Mouse (Mus musculus) hindbrain, embryonic 16.5 days (tissue): ENCODE results near the gene Wdr31. TPM values are rescaled to one million over a fixed set of nuclear protein-coding genes. Genes with fewer than 3 reads are reported as not detected.

Experiments
- ATAC-seq: fragments of 200-750 bp; cut with Nextera tagmentation; 2 replicates; pipeline ENCODE4 v1.8.0; 2017; ENCODE audit warnings: moderate TSS enrichment, moderate library complexity
- H3K27ac ChIP-seq: fragments of 300-500 bp; sonication (generic); 2 replicates; pipeline ENCODE4 v1.5.1; 2014; ENCODE audit warnings: low read depth, mild to moderate bottlenecking, control low read depth, low read length, moderate library complexity
- H3K27me3 ChIP-seq: fragments of 300-500 bp; sonication (generic); replicated peaks from 2 replicates; pipeline ENCODE4 v1.6.1; 2014; ENCODE audit warnings: low read length; ENCODE audit not compliant: control insufficient read depth, insufficient read depth
- H3K36me3 ChIP-seq: fragments of 300-500 bp; sonication (generic); 2 replicates; pipeline ENCODE4 v1.6.1; 2014; ENCODE audit warnings: mild to moderate bottlenecking, low read length, moderate library complexity, mixed read lengths; ENCODE audit not compliant: control insufficient read depth, insufficient read depth
- H3K4me1 ChIP-seq: fragments of 300-500 bp; sonication (generic); 2 replicates; pipeline ENCODE4 v1.6.1; 2014; ENCODE audit warnings: low read depth, low read length; ENCODE audit not compliant: control insufficient read depth, insufficient read depth
- H3K4me2 ChIP-seq: fragments of 300-500 bp; sonication (generic); 2 replicates; pipeline ENCODE4 v1.6.1; 2014; ENCODE audit warnings: mild to moderate bottlenecking, low read length, control low read depth, moderate library complexity
- H3K4me3 ChIP-seq: fragments of 300-500 bp; sonication (generic); 2 replicates; pipeline ENCODE4 v1.5.1; 2014; ENCODE audit warnings: mild to moderate bottlenecking, low read length, control low read depth, moderate library complexity
- H3K9ac ChIP-seq: fragments of 300-500 bp; sonication (generic); 2 replicates; pipeline ENCODE4 v1.6.1; 2014; ENCODE audit warnings: low read depth, mild to moderate bottlenecking, control low read depth, low read length, moderate library complexity
- H3K9me3 ChIP-seq: fragments of 300-500 bp; sonication (generic); 2 replicates; pipeline ENCODE4 v1.6.1; 2014; ENCODE audit warnings: mild to moderate bottlenecking, low read length, moderate library complexity; ENCODE audit not compliant: control insufficient read depth
- WGBS: fragments of 180-500 bp; shearing (Covaris S2); extraction: QIAGEN DNeasy Blood & Tissue Kit; methylation state at CpG from one replicate; pipeline ENCODE4 v1.1.7; 2014; 5-methylcytosine and 5-hydroxymethylcytosine counted together
- polyA plus RNA-seq: library from polyadenylated mRNA; unstranded; fragments of >200 nt; fragmentation: Nextera tagmentation; extraction: Ambion mirVana; gene quantifications from 2 replicates; pipeline ENCODE4 v1.2.1, GENCODE M21; 2015

The Wdr31 gene
- polyA plus RNA-seq, 1 experiment from 2014 or later: 16.0 TPM

DNA sequence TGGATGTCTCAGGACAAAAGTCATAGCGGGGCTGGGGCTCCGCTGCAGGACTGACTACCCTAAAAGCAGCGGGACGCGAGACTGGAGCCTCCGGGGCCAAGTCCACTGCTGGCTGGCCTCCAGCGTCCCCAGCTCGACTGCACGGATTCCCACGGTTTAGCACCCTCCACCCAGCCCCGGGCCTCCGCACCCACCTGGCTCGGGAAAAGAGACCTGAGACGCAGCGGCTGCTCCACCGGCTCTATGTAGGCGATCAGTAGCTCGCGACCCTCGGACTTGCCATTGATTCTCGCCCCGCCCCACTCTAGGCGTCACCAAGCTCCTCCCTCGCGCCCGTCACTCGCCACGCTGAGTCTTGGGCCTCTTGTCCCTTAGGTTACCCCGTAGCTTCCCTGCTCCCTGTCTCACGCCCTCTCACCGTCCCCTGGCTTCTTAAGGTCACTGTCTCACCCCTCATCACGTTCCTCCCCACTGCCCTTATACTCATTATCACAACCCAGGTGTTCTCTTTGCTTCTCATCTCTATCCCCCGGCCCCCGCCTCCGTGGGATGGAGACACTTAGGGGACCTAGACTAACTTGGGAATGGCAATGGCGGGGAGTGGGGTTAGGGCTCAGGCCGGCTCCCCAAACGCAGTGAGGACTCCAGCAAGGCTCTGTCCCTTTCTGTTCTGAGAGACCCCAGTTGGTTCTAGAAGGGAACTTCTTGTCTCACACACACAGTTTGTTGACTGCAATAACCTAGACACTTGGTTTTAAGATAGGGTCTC is 31.5 kb upstream of the Wdr31 start:
- Histone ChIP-seq H3K4me1 (peaks cover 12% of the 10 kb centered on the region), H3K4me3 (peak overlapping the region; percentile 82), H3K27me3 (no peaks in the 10 kb centered on the region), H3K36me3 (peaks cover 17% of the 10 kb centered on the region), H3K27ac (peak overlapping the region; percentile 68), H3K4me2 (peak overlapping the region; percentile 77), H3K9me3 (no peaks in the 10 kb centered on the region), H3K9ac (peak overlapping the region; percentile 88)
- peak; percentile 96 for ATAC-seq
- WGBS: 1% methylated on average over 38 of the region's 38 CpGs

DNA sequence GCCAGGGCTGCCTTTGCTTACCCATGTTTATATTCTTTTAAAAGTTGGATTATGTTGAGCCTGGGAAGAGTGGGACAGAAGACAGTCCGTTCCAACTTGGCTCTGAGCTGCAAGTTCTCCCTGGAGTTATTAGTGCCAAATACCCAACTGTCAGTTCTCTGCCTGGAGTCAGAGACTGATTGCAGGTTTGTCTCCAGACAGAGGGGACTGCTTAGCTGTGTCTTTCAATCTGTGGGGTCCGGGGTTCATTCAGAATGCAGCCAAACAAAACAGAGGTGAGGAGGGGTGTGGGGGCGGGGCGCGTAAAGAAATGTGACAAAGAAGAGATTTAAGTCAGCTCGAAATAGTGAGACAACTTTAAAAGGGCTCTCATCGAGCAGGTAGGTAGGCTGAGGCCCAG is 30.8 kb upstream of the Wdr31 start:
- H3K9ac ChIP-seq: peak overlapping the region; percentile 88
- peak; percentile 15 for ATAC-seq
- peaks cover 12% of the 10 kb centered on the region for H3K4me1 ChIP-seq

DNA sequence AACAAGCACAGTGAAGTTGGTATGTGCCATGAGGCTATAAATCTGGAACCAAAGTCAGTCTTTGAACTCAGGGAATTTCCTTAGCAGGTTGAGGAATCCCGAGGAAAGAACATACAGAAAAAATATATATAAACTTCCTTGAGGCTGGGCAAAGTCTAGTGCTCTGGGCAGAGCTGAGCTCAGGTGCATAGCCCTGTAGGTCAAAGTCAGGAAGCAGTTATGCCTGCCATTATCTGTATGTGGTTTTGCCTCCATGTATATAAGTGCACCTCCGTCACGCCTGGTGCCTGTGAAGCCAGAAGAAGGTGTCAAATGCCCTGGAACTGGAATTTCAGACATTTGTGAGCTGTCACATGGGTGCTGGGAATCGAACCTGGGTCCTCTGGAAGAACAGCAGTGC is 30.1 kb upstream of the Wdr31 start:
- Histone ChIP-seq H3K4me1 (peaks cover 12% of the 10 kb centered on the region), H3K9ac (no peak overlapping the region), H3K27ac (no peak overlapping the region), H3K9me3 (no peaks in the 10 kb centered on the region), H3K27me3 (no peaks in the 10 kb centered on the region), H3K4me2 (no peak overlapping the region), H3K36me3 (peaks cover 17% of the 10 kb centered on the region), H3K4me3 (no peak overlapping the region)
- WGBS: 86% methylated on average over 4 of the region's 4 CpGs
- ATAC-seq: no peak

More for the DNA sequence above, 30.8 kb upstream of the Wdr31 start:
- Histone ChIP-seq H3K27me3 (no peaks in the 10 kb centered on the region), H3K27ac (peak overlapping the region; percentile 68), H3K4me3 (peak overlapping the region; percentile 82), H3K9me3 (no peaks in the 10 kb centered on the region), H3K36me3 (peaks cover 17% of the 10 kb centered on the region), H3K4me2 (peak overlapping the region; percentile 77)
- WGBS: 0% methylated on average over 7 of the region's 7 CpGs

DNA sequence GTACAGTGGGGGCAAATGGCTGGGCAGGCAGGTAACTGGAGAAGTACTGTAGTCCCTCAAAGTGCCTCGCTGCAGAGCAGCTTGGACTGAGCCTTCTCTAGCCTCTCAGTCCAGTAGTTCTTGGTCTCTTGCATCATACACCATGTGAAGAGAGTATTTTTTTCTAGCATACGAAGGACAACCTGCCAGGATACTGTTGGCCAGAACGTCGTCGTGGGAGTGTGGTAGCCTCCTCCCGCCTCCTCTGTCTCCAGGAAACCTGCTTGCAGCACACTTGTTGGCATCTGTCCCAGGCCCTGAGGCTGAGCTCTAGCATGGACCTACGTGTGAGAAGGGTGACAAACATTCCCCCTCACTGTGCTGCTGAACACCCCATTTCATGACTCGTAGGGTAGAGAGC is 26.1 kb upstream of the Wdr31 start:
- Histone ChIP-seq H3K36me3 (peaks cover 17% of the 10 kb centered on the region), H3K27me3 (no peaks in the 10 kb centered on the region), H3K4me3 (no peak overlapping the region), H3K9ac (no peak overlapping the region), H3K27ac (no peak overlapping the region), H3K4me1 (peaks cover 10% of the 10 kb centered on the region), H3K9me3 (no peaks in the 10 kb centered on the region), H3K4me2 (no peak overlapping the region)
- WGBS: 67% methylated on average over 8 of the region's 8 CpGs
- peak; percentile 31; the same call in 1 of the 2 replicates for ATAC-seq

DNA sequence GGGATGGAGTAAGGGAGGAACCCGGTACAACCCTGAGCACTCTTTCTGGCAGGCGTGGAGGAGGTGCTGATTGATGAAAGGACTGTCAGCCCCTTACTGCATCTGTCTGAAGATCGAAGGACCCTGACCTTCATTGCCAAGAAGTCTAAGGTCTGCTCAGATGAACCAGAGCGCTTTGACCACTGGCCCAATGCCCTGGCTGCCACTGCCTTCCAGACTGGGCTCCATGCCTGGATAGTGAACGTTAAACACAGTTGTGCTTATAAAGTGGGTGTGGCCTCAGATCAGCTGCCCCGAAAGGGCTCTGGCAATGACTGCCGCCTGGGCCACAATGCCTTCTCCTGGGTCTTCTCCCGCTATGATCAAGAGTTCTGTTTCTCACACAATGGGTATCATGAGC is 25.2 kb upstream of the Wdr31 start:
- WGBS: 77% methylated on average over 8 of the region's 8 CpGs
- H3K36me3 ChIP-seq: peaks cover 17% of the 10 kb centered on the region
- H3K27ac ChIP-seq: no peak overlapping the region
- H3K27me3 ChIP-seq: no peaks in the 10 kb centered on the region
- no peak overlapping the region for H3K4me3 ChIP-seq
- no peak overlapping the region for H3K4me2 ChIP-seq
- no peak for ATAC-seq
- H3K9ac ChIP-seq: no peak overlapping the region
- H3K9me3 ChIP-seq: no peaks in the 10 kb centered on the region
- peaks cover 3% of the 10 kb centered on the region for H3K4me1 ChIP-seq

DNA sequence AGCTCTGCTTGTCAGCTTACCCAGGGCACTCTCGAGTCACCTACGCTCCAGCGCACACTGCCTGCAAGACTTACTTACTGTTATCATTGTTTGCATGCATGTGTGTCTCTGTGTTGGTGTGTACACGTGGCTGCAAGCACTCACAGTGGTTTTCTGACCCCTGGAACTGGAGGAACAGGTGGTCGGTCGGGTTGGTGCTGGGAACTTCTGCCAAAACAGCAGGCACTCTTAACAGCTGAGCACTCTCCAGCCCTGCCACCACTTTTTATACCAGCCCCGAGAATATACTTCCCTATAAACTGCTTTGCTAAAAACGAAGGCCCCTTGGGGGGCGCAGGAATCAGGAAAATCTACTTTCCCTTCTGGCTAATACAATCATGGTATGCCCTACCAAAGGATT is 23.5 kb upstream of the Wdr31 start:
- ATAC-seq: no peak
- Histone ChIP-seq H3K4me3 (no peak overlapping the region), H3K9ac (no peak overlapping the region), H3K4me1 (no peaks in the 10 kb centered on the region), H3K27ac (no peak overlapping the region), H3K9me3 (no peaks in the 10 kb centered on the region), H3K4me2 (no peak overlapping the region), H3K36me3 (peaks cover 11% of the 10 kb centered on the region), H3K27me3 (no peaks in the 10 kb centered on the region)
- WGBS: 62% methylated on average over 9 of the region's 9 CpGs

DNA sequence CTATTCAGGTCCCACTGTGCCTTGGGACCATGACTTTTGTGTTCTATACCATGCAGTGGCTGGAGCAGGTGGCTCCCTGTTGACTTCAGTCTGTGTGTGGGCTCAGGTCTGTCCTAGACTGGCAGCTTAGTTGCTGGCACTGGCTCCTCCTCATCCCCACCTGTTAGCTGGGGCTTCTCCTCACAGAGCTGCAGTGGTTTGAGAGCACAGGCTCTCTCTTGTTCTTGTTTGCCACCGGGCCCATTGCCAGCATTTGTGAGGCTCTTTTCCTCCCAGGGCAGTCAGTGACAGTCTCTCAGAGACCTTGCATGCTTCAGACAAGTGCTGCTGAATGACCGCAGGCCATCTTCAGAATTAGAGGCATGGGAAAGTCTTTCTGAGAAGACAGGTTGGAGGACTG is 22.0 kb upstream of the Wdr31 start:
- WGBS: 89% methylated on average over 2 of the region's 2 CpGs
- no peak for ATAC-seq

DNA sequence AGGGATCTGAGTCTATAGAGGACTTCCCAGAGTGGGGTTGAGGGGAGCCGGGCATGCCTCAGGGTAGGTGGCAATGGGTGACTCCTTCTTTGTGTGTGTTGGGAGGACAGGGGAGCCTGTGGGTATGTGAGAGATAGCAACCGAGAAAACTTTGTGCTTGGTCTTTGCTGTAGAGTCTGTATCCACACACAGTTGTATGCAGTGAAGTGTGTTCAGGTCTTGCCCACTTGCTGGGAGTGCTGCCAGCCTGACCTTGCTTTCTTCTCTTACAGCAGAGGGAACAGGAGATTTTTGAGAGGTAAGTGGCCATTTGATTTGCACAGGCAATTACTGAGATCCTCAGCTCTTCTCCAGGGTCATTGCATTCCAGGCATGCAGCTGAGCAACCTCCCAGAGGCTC is 17.2 kb upstream of the Wdr31 start:
- H3K9me3 ChIP-seq: no peaks in the 10 kb centered on the region
- no peaks in the 10 kb centered on the region for H3K4me1 ChIP-seq
- no peak overlapping the region for H3K4me3 ChIP-seq
- no peaks in the 10 kb centered on the region for H3K27me3 ChIP-seq
- ATAC-seq: no peak
- H3K27ac ChIP-seq: no peak overlapping the region
- no peak overlapping the region for H3K4me2 ChIP-seq
- WGBS: 93% methylated on average over 2 of the region's 2 CpGs
- H3K9ac ChIP-seq: no peak overlapping the region
- no peaks in the 10 kb centered on the region for H3K36me3 ChIP-seq

More for the DNA sequence above, 22.0 kb upstream of the Wdr31 start:
- Histone ChIP-seq H3K36me3 (peaks cover 1% of the 10 kb centered on the region; the same call in 1 of the 2 replicates), H3K27ac (no peak overlapping the region), H3K9ac (no peak overlapping the region), H3K4me2 (no peak overlapping the region), H3K4me3 (no peak overlapping the region), H3K4me1 (no peaks in the 10 kb centered on the region), H3K9me3 (no peaks in the 10 kb centered on the region), H3K27me3 (no peaks in the 10 kb centered on the region)

DNA sequence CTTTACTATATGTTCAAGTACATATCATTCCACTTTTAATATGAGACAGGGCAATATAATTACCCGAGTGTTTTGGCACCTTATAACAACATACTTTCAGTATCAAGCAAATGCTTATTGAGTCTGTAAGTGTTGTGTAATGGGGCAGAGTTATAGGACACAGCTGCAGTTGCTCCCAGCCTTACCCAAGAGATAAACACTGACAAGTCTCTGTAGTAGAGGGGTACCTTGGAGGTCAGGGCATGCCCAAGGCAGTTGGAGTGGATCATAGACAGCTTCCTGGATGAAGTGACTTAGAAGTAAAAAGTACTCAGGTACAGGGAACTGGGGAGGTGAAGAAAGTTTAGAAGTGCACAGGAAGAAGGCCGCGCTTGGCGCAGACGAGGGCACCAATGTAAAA is 16.5 kb upstream of the Wdr31 start:
- no peak overlapping the region for H3K4me3 ChIP-seq
- no peaks in the 10 kb centered on the region for H3K4me1 ChIP-seq
- no peak overlapping the region for H3K27ac ChIP-seq
- no peaks in the 10 kb centered on the region for H3K27me3 ChIP-seq
- no peak for ATAC-seq
- H3K9ac ChIP-seq: no peak overlapping the region
- H3K4me2 ChIP-seq: no peak overlapping the region
- no peaks in the 10 kb centered on the region for H3K36me3 ChIP-seq
- 96% methylated on average over 5 of the region's 5 CpGs for WGBS
- no peaks in the 10 kb centered on the region for H3K9me3 ChIP-seq
